Mouse (Mus musculus) lung, embryonic 16.5 days (tissue): ENCODE measurements around the gene Ankrd53. TPM values are rescaled to one million over a fixed set of nuclear protein-coding genes. Genes with fewer than 3 reads are reported as not detected.

ENCODE experiments used
- ATAC-seq: fragments of 200-750 bp; cut with Nextera tagmentation; 2 replicates; pipeline ENCODE4 v1.8.0; 2017; ENCODE audit warnings: low read depth, mild to moderate bottlenecking, moderate library complexity
- H3K27ac ChIP-seq: fragments of 300-500 bp; sonication (generic); 2 replicates; pipeline ENCODE4 v1.5.1; 2014; ENCODE audit warnings: mild to moderate bottlenecking, control low read depth, low read length
- H3K27me3 ChIP-seq: fragments of 300-500 bp; sonication (generic); 2 replicates; pipeline ENCODE4 v1.6.1; 2014; ENCODE audit warnings: low read depth, low read length, mixed read lengths; ENCODE audit not compliant: control insufficient read depth, insufficient read depth
- H3K36me3 ChIP-seq: fragments of 300-500 bp; sonication (generic); 2 replicates; pipeline ENCODE4 v1.6.1; 2014; ENCODE audit warnings: low read length; ENCODE audit not compliant: control insufficient read depth, insufficient read depth
- H3K4me1 ChIP-seq: fragments of 300-500 bp; sonication (generic); replicated peaks from 2 replicates; pipeline ENCODE4 v1.6.1; 2014; ENCODE audit warnings: low read length, mixed read lengths; ENCODE audit not compliant: control insufficient read depth, insufficient read depth
- H3K4me2 ChIP-seq: fragments of 300-500 bp; sonication (generic); 2 replicates; pipeline ENCODE4 v1.6.1; 2014; ENCODE audit warnings: low read depth, low read length, control low read depth
- H3K4me3 ChIP-seq: fragments of 300-500 bp; sonication (generic); 2 replicates; pipeline ENCODE4 v1.5.1; 2014; ENCODE audit warnings: mild to moderate bottlenecking, low read length, control low read depth
- H3K9ac ChIP-seq: fragments of 300-500 bp; sonication (generic); 2 replicates; pipeline ENCODE4 v1.6.1; 2014; ENCODE audit warnings: low read length, control low read depth
- H3K9me3 ChIP-seq: fragments of 300-500 bp; sonication (generic); 2 replicates; pipeline ENCODE4 v1.6.1; 2016; ENCODE audit warnings: low read length; ENCODE audit not compliant: control insufficient read depth
- WGBS: fragments of 180-500 bp; shearing (Covaris S2); extraction: QIAGEN DNeasy Blood & Tissue Kit; methylation state at CpG from one replicate; pipeline ENCODE4 v1.1.7; 2014; 5-methylcytosine and 5-hydroxymethylcytosine counted together
- polyA plus RNA-seq: library from polyadenylated mRNA; unstranded; fragments of >200 nt; fragmentation: Nextera tagmentation; extraction: Ambion mirVana; gene quantifications from 2 replicates; pipeline ENCODE4 v1.2.1, GENCODE M21; 2015

Gene Ankrd53
- polyA plus RNA-seq, 1 experiment from 2014 or later, result not detected

- peaks cover 4% of the 10 kb centered on the region; the same call in 1 of the 2 replicates for H3K4me1 ChIP-seq
- H3K27me3 ChIP-seq, result no peaks in the 10 kb centered on the region
- WGBS, result 89% methylated on average over 5 of the region's 5 CpGs
- H3K9me3 ChIP-seq, result no peaks in the 10 kb centered on the region
- ATAC-seq, result no peak
- H3K4me3 ChIP-seq, result no peak overlapping the region
- peaks cover 34% of the 10 kb centered on the region for H3K36me3 ChIP-seq
- H3K9ac ChIP-seq, result no peak overlapping the region
- no peak overlapping the region for H3K4me2 ChIP-seq
- H3K27ac ChIP-seq, result no peak overlapping the region
Observed at GRCm38 (mm10) chr6:83802033-83802432, 39.6 kb downstream of the Ankrd53 start.

GRCm38 (mm10) chr6:83802846-83803245 lies 40.4 kb downstream of the Ankrd53 start:
- Histone ChIP-seq H3K36me3 (peaks cover 39% of the 10 kb centered on the region), H3K9ac (no peak overlapping the region), H3K4me2 (no peak overlapping the region), H3K4me1 (peaks cover under 1% of the 10 kb centered on the region; the same call in 1 of the 2 replicates), H3K27ac (no peak overlapping the region), H3K9me3 (no peaks in the 10 kb centered on the region), H3K27me3 (no peaks in the 10 kb centered on the region), H3K4me3 (no peak overlapping the region)
- WGBS, result 88% methylated on average over 3 of the region's 3 CpGs
- no peak for ATAC-seq

GRCm38 (mm10) chr6:83815801-83816200 lies 53.4 kb downstream of the Ankrd53 start:
- ATAC-seq, result no peak
- Histone ChIP-seq H3K4me1 (no peaks in the 10 kb centered on the region), H3K4me3 (no peak overlapping the region), H3K9ac (no peak overlapping the region), H3K36me3 (peaks cover 13% of the 10 kb centered on the region; the same call in 1 of the 2 replicates), H3K9me3 (peaks cover 8% of the 10 kb centered on the region; the same call in 1 of the 2 replicates), H3K4me2 (no peak overlapping the region), H3K27ac (no peak overlapping the region), H3K27me3 (no peaks in the 10 kb centered on the region)
- WGBS, result 93% methylated on average over 3 of the region's 3 CpGs

Other genes with a start within 250 kb of the Ankrd53 start
- 123 and 128 TPM in 2 replicates for gene Actg2, start 226.4 kb upstream of the Ankrd53 start, polyA plus RNA-seq
- 25.8 and 28.0 TPM in 2 replicates for gene Stambp, start 189.9 kb upstream of the Ankrd53 start, polyA plus RNA-seq
- gene Clec4f, start 106.5 kb upstream of the Ankrd53 start, polyA plus RNA-seq, result 0.08 and 0.35 TPM in 2 replicates
- not detected in 2 replicates for gene Cd207, start 84.8 kb upstream of the Ankrd53 start, polyA plus RNA-seq
- not detected in 2 replicates for gene Vax2, start 51.4 kb upstream of the Ankrd53 start, polyA plus RNA-seq
- gene Atp6v1b1, start 19.7 kb upstream of the Ankrd53 start, polyA plus RNA-seq, result 1.4 TPM in 2 replicates
- 86.3 and 105 TPM in 2 replicates for gene Tex261, start 13.2 kb downstream of the Ankrd53 start, polyA plus RNA-seq
- gene Nagk, start 32.3 kb downstream of the Ankrd53 start, polyA plus RNA-seq, result 58.3 and 63.5 TPM in 2 replicates
- gene Paip2b, start 69.1 kb downstream of the Ankrd53 start, polyA plus RNA-seq, result 17.4 and 18.2 TPM in 2 replicates
- 56.6 and 58.7 TPM in 2 replicates for gene Zfp638, start 104.5 kb downstream of the Ankrd53 start, polyA plus RNA-seq
- 9.4 TPM in 2 replicates for gene Dysf, start 245.9 kb downstream of the Ankrd53 start, polyA plus RNA-seq